Mouse (Mus musculus) thymus, adult 2 months (tissue): ENCODE measurements around the gene Surf1.

Experiments
- CTCF ChIP-seq: fragments of 200-500 bp; IDR thresholded peaks from 2 replicates; pipeline ENCODE4 v1.5.1; 2012; ENCODE audit warnings: mild to moderate bottlenecking, control low read depth, low read length, moderate library complexity, borderline replicate concordance; ENCODE audit not compliant: control insufficient read depth, poor library complexity, insufficient read depth; ENCODE audit errors: extremely low read depth
- POLR2A ChIP-seq: fragments of 200-500 bp; IDR thresholded peaks from 2 replicates; pipeline ENCODE4 v1.6.1; 2012; ENCODE audit warnings: mild to moderate bottlenecking, low read length, control low read depth, moderate library complexity; ENCODE audit not compliant: control insufficient read depth, poor library complexity, insufficient read depth; ENCODE audit errors: extremely low read depth

- TF ChIP-seq CTCF: no peak
- TF ChIP-seq POLR2A: no peak
Observed at GRCm38 (mm10) chr2:26927745-26928476, 11.6 kb upstream of the Surf1 start.
